Mouse (Mus musculus): ENCODE data around the gene Ehd2. TPM values are rescaled to one million over a fixed set of nuclear protein-coding genes. Genes with fewer than 3 reads are reported as not detected.

Gene Ehd2
- 38.3 and 41.0 TPM in 2 replicates for total RNA-seq (2021)
- long read RNA-seq, full-length matches to known transcripts: 8 of 13 reads
- long read RNA-seq, partial matches to known transcripts: 1 of 13 reads
- long read RNA-seq, other reads (novel, unspliced or antisense): 4 of 13 reads

- peak; percentile 85 for DNase-seq
Observed at GRCm38 (mm10) chr7:15967312-15967711, at the start of gene Ehd2. Ehd2 (minus strand) TSS chr7:15967567.

GRCm38 (mm10) chr7:16015384-16015783, 48.0 kb upstream of the Ehd2 start:
- no peak for DNase-seq

GRCm38 (mm10) chr7:16014521-16015175, 47.3 kb upstream of the Ehd2 start:
- peak; percentile 75 for DNase-seq

- no peak for DNase-seq
Observed at GRCm38 (mm10) chr7:16013722-16014275, 46.4 kb upstream of the Ehd2 start.

GRCm38 (mm10) chr7:16012576-16013263, 45.4 kb upstream of the Ehd2 start:
- peak; percentile 22 for DNase-seq

DNA sequence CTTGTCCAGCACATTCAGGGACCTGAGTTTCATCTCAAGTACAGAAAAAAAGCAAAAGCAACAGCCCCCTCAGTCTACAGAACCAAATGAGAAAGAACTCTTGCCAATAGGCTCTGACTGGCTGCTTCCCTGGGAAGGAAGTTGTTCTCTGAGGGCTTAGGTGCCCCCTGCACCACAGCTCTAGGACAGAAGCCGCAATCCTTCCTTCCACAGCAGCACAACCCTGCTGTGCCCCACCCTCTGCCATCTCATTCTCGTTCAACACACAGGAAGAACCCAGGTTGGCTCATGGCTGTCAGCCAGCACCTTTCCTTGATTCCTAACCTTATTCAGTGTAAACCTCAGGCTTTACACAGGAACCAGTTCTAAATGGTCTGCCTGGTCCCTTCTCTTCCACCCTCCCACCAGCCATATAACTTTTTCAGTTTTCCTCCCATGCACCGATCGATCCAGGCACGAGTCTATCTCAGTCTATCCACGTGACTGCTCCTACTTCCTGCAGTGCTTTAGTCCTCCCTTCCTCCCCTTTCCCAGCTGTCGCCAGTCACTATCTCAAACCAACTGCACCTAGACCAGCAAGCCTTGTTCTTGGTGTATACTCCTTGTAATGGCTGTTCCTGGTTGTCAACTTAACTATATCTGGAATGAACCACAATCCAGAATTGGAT, 44.2 kb upstream of the Ehd2 start:
- DNase-seq: no peak

DNA sequence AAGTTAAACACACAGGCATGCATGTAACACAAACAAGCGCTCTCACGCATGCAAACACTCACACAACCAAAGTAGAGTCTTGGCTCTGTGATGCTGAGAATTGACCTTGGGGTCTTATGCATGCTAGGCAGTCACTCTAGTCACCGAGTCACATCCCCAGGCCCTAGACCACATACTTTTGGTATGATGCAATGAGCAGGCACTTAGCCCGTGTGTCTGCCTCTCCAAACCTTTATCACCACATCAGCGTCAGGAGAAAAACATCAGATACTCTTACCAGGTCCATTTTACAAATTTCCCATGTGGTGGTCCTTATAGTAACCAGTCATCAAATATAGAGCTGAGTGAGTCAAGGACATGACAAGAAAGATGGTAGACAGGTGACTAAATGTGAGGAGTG, 43.3 kb upstream of the Ehd2 start:
- no peak for DNase-seq

- no peak for DNase-seq
Observed at GRCm38 (mm10) chr7:16009636-16010035, 42.3 kb upstream of the Ehd2 start.

- no peak for DNase-seq
Observed at GRCm38 (mm10) chr7:16005020-16005419, 37.7 kb upstream of the Ehd2 start.

DNA sequence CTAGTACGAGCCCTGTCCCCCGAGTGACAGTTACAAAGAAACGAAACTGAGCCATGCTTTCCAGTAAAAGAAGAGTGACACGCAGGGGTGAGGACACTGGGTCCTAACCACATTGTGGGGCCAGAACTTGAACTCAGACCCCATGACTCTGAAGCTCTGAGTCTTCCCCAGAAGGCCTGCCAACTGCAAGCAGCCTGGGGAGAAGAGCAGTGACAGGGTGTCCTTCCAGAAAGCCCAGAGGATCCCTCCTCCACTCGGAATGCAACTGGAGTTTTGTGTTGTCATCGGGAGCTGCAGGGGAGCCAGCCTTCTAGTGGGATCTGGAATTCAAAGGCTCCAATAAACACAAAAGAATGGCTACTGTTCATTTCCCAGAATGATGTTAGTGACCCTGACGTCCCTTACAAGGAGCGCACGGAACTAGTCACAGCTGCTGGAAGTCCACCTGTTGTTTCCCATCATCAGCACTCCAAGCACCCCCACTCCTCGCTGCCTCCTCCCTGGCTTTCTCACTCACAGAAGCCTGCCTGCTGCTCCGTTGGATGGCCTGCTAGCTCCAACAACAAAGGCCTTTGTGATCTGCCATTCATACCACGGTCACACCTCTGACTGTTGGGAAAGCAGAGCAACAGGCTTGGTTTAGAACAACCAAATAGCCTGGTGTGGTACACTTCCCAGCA, 37.0 kb upstream of the Ehd2 start:
- no peak for DNase-seq

DNA sequence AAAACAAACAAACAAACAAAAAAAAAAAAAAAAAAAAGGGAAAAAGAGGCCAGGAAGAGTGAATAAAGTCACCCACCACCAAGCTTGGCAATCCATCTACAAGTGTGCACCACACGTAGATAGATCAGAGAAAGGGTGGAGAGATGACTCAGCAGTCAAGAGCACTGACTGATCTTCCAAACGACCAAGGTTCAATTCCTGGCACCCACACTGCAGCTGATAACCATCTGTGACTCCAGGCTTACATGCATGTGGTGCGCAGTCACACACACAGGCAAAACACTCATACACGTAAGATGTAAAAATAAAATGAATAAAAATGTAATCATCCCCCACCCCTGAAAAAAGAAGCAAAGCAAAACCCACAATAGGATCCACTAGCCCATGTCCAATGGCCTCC, 35.7 kb upstream of the Ehd2 start:
- no peak for DNase-seq

- DNase-seq: peak; percentile 39
Observed at GRCm38 (mm10) chr7:16002171-16002570, 34.8 kb upstream of the Ehd2 start.

DNA sequence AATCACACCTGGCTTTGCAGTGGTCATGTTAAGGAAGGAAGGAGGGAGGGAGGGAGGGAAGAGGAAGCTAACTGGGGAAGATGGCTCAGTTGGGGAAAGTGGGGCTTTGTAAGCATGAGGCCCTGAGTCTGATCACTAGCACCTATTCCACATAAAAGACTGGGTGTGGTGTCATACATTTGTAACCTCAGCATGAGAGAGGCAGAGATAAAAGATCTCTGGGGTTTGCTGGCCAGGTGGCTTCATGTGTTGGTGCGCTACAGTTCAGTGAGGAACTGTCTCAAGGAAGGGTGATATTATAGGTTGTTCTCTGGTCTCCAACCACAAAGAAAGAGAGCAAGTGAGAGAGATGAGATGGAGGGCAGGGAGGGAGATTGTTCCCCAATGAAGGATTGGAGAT, 34.3 kb upstream of the Ehd2 start:
- no peak for DNase-seq

DNA sequence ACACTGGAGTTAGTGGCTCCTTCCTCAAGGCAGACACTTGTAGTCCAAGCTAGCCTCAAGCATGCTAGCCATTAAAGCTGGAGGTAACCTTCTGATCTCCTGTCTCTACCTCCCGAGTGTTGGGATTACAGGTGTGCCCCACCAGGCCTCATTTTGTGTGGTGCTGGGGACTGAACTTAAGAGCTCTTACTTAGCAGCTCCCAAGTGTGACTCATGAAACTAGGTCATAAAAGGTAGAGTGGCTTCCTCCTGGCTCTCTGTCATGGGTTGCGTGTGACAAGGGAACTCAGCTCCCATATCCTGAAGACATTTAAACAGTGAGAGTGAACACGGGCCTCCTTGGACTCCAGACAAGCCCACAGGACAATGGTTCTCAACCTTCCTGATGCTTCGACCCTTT, 26.4 kb upstream of the Ehd2 start:
- no peak for DNase-seq

GRCm38 (mm10) chr7:15993152-15993551, 25.8 kb upstream of the Ehd2 start:
- no peak for DNase-seq

- no peak for DNase-seq
Observed at GRCm38 (mm10) chr7:15991764-15992163, 24.4 kb upstream of the Ehd2 start.

- no peak for DNase-seq
Observed at GRCm38 (mm10) chr7:15987661-15988356, 20.4 kb upstream of the Ehd2 start.

DNA sequence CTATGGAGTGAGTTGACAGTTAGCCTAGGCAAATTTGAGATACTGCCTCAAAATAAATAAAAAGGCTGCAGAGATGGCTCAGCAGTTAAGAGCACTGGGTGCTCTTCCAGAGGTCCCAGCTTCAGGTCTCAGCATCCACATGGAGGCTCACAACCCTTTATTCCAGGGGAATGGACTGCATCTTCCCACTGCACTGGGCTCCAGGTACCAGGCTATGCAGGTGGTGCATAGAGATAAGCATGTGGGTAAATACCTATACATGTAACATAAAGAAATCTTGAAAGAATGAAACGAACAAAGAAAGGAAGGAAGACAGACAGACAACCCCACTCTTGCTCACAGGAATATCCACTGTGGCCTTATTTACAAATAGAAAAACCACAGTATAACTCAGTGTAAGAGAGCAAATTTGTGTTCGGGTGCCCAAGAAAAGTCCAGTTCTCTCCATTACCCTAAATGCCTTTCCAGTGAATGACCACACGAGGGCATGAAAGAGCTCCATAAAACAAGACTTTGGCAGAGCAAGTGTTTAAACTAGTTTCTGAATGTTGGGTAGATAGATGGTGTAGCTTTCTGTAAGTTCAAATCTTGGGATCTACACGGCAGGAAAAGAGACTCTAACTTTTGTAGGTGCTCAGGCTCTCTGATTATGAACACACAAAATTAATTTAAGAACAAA, 15.5 kb upstream of the Ehd2 start:
- DNase-seq: no peak

DNA sequence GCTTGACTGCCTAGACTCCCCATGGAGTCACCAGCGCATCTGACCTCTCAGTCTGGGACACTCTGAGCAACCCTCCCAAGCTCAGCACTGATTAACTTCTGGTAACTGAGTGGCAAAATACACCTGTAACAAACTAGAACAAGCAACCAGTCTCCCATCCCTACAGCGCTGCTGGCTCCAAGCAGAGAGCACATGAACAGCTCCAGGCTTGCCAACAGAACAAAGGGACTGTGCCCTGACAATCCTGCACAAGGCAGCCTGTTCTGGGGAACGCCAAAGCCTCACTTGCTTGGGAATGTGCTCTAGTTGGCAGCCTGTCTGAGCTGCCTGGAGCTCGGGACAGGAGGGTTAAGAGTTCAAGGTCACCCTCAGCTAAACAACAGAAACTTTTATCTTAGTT, 14.2 kb upstream of the Ehd2 start:
- no peak for DNase-seq

DNA sequence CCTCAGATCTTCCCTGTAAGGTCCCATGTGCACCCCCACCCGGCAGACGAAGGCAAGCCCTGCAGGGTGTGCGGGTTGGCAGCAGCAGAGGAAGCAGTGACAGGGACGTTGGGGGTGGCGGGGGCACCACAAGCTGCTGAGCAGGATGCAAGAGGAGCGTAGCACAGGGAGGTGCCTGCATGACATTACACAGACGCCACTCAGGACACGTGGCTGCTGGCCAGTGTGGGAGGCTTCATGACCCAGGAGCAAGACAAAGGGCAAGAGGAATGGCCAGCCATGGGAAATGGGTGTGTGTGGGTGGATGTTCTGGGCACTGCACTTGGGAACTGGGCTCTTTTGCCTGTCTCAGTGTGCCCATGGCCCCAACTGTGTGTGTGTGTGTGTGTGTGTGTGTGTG, 12.9 kb upstream of the Ehd2 start:
- DNase-seq: no peak

GRCm38 (mm10) chr7:15975904-15976303, 8.5 kb upstream of the Ehd2 start:
- peak; percentile 58 for DNase-seq

Data from adrenal gland, postnatal 25 days (tissue).